Mouse (Mus musculus) spleen, adult 18-20 months (tissue): ENCODE measurements around the gene Stk38l.
"Not testable (repeated sequence)": the region's sequence is repeated elsewhere in the genome, so short reads cannot be mapped to it uniquely, and the experiment has no call there.

Experiments
- DNase-seq, 2 experiments: peaks; one replicate each; pipeline ENCODE4 v3.0.0; 2022; ENCODE audit warnings: mixed read lengths in 2 of 2

Gene Stk38l

GRCm38 (mm10) chr6:146775864-146776263 lies 51.1 kb downstream of the Stk38l start:
- DNase-seq = not testable (repeated sequence)

GRCm38 (mm10) chr6:146776610-146777389 lies 52.0 kb downstream of the Stk38l start:
- no peak for DNase-seq

DNA sequence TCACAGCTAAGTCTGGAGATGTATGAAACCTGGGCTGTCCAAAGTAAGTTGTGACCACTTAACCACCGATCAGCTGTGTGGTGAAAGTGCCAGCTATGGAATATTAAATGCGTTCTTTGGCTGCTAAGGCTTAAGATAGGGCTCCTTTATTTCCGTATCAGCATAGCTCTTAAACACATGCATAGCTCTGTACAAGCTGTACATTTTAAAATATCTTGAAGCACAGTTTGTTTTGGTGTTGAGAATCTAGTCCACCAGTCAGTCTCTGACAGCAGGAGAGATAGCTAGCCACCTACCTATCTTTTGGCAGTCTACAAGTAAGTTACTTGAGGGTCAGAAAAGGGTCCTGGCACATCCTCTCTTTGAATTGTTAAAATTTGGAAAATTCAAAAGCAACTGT lies 53.3 kb downstream of the Stk38l start:
- no peak for DNase-seq

GRCm38 (mm10) chr6:146781566-146781965 lies 56.8 kb downstream of the Stk38l start:
- DNase-seq = no peak

DNA sequence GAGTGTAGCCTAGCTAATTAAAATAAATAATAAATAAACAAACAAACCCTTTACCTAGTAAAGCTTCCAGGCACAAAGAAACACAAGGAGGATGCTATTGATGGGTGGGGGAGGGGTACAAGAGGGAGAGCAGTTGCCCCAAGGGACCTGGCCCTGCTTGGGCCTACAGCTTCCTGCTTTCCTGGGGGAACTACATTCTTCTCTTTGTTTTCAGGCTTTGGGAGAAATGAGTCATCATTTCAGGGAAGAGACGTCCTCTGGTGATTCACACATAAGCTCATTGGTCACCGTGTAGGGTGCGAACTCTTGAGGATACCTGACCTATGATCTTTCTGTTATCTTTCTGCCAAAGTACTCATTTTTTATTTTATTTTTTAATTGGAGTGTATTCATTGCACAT lies 68.7 kb downstream of the Stk38l start:
- DNase-seq = no peak

GRCm38 (mm10) chr6:146795166-146795923 lies 70.5 kb downstream of the Stk38l start:
- DNase-seq = no peak

- DNase-seq = peak in 1 of 2 experiments; percentile 14
Observed at GRCm38 (mm10) chr6:146795924-146796545, 71.2 kb downstream of the Stk38l start, which contains the start of gene Arntl2. Gene Arntl2, plus strand, starts transcription at chr6:146796055.

- no peak for DNase-seq
Observed at GRCm38 (mm10) chr6:146797446-146797845, 72.7 kb downstream of the Stk38l start.

DNA sequence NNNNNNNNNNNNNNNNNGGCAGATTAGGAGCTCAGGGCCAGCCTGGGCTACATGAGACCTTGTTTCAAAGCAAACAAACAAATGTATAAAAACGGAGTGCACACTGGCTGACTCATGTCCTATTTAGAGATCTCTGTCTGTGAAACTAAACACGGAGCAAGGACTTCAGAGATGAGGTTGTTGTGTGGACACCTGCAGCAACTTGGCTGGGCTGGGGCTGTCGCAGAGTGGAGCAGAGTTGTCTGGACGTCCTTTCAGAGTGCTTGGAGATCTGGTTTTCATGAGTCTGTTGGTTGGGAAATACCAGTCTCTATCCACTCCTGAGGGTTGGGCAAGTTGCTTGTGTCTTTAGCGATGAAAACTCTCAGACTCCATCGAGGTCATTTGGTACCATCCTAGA lies 85.2 kb downstream of the Stk38l start:
- no peak for DNase-seq

DNA sequence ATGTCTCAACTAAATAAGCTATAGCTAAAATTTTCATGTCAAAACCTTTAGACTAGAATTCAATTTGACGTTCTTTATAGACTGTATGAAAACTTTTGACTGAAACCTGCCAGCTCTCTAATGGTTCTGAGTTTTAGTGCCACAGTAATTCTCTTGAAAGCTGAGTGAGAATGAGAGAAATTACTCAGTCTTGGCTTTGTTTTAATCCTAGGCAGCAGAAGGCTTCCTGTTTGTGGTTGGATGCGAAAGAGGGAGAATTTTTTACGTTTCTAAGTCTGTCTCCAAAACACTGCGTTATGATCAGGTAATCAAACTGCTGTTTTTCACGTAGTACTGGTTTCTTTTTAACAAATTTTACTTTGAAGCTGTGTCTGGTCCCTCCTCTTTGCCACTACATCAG lies 88.2 kb downstream of the Stk38l start:
- no peak for DNase-seq

- DNase-seq = no peak
Observed at GRCm38 (mm10) chr6:146820177-146820965, 95.6 kb downstream of the Stk38l start.

GRCm38 (mm10) chr6:146821958-146822357 lies 97.2 kb downstream of the Stk38l start:
- no peak for DNase-seq

DNA sequence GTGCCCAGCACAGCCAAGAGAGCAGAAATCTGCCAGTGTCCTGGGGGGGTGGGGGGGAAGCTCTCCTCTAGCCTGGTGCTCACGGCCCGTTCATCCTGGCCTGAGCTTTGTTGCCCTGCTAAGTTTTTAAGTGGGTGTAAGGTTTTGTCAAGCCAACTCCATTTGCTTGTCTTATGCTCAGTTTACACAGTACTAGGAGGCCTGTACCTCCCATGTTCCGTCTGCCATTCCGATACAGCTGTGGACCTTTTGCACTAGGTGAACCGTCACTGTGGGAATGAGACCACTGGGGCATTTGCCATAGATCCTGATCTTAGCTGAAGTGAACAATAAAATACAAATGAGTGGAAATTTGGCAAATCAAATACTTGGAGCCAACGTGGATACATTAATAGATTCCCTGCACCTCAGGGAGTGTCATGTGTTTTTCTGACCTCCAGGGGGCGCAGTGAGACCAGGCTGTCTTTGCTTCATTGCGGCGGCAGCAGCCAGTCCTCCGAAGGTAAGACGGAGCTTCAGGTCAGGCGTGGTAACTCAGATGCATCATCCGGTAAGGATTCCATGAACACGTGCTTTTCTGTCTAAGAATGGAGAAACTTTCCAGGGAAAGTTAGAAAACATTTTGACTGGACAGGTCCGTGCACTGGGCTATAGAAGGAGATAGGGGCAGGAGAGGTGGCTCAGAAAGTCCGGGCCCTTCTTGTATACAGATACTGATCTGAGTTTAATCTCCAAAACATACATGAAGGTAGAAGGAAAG lies 100.1 kb downstream of the Stk38l start:
- peak in 1 of 2 experiments; percentile 45 for DNase-seq

- no peak for DNase-seq
Observed at GRCm38 (mm10) chr6:146825487-146825773, 100.6 kb downstream of the Stk38l start.
